Mouse (Mus musculus) urinary bladder, adult 2 months (tissue): Measurements from ENCODE around the gene Uchl4. TPM values are rescaled to one million over a fixed set of nuclear protein-coding genes. Genes with fewer than 3 reads are reported as not detected.
A peak's percentile ranks its signal among the peaks of the same experiment; 100 is the strongest.
"Not testable (repeated sequence)": the region's sequence is repeated elsewhere in the genome, so short reads cannot be mapped to it uniquely, and the experiment has no call there.

ENCODE experiments used
- DNase-seq: peaks from one replicate; pipeline ENCODE4 v3.0.0; 2022; ENCODE audit warnings: low spot score
- polyA plus RNA-seq: library from polyadenylated mRNA; depleted of rRNA; stranded (reverse); fragments of >200 nt; gene quantifications from 2 replicates; pipeline ENCODE4 v1.2.3, GENCODE M21; 2012

Uchl4 gene
- polyA plus RNA-seq, 1 experiment = 0.39 TPM

GRCm38 (mm10) chr9:64231171-64231570, 3.8 kb upstream of the Uchl4 start:
- no peak for DNase-seq

- no peak for DNase-seq
Observed at GRCm38 (mm10) chr9:64231674-64232073, 3.3 kb upstream of the Uchl4 start.

GRCm38 (mm10) chr9:64232257-64232957, 2.6 kb upstream of the Uchl4 start:
- no peak for DNase-seq

GRCm38 (mm10) chr9:64233656-64234055, 1.3 kb upstream of the Uchl4 start:
- DNase-seq = no peak

GRCm38 (mm10) chr9:64236056-64236455, 1.1 kb downstream of the Uchl4 start:
- no peak for DNase-seq

GRCm38 (mm10) chr9:64240116-64240515, 5.1 kb downstream of the Uchl4 start:
- no peak for DNase-seq

GRCm38 (mm10) chr9:64240681-64241080, 5.7 kb downstream of the Uchl4 start:
- DNase-seq = no peak

GRCm38 (mm10) chr9:64242381-64242831, 7.4 kb downstream of the Uchl4 start:
- DNase-seq = no peak

GRCm38 (mm10) chr9:64249371-64249770, 14.4 kb downstream of the Uchl4 start:
- DNase-seq = no peak

- no peak for DNase-seq
Observed at GRCm38 (mm10) chr9:64250111-64250730, 15.2 kb downstream of the Uchl4 start.

GRCm38 (mm10) chr9:64252591-64253020, 17.6 kb downstream of the Uchl4 start:
- DNase-seq = no peak

- peak; percentile 97 for DNase-seq
Observed at GRCm38 (mm10) chr9:64253021-64253904, 18.3 kb downstream of the Uchl4 start, which contains the start of gene Map2k1. Gene Map2k1 (minus strand): TSS chr9:64253631.

- no peak for DNase-seq
Observed at GRCm38 (mm10) chr9:64255422-64255821, 20.4 kb downstream of the Uchl4 start.

- DNase-seq = no peak
Observed at GRCm38 (mm10) chr9:64256204-64256603, 21.2 kb downstream of the Uchl4 start.

GRCm38 (mm10) chr9:64259906-64260305, 24.9 kb downstream of the Uchl4 start:
- DNase-seq = no peak

- no peak for DNase-seq
Observed at GRCm38 (mm10) chr9:64261023-64261422, 26.0 kb downstream of the Uchl4 start.

- DNase-seq = no peak
Observed at GRCm38 (mm10) chr9:64264813-64265212, 29.8 kb downstream of the Uchl4 start.

GRCm38 (mm10) chr9:64267231-64267630, 32.2 kb downstream of the Uchl4 start:
- DNase-seq = no peak

- no peak for DNase-seq
Observed at GRCm38 (mm10) chr9:64268196-64268595, 33.2 kb downstream of the Uchl4 start.

GRCm38 (mm10) chr9:64268836-64269235, 33.8 kb downstream of the Uchl4 start:
- not testable (repeated sequence) for DNase-seq

- DNase-seq = no peak
Observed at GRCm38 (mm10) chr9:64271249-64271648, 36.2 kb downstream of the Uchl4 start.

GRCm38 (mm10) chr9:64272611-64273010, 37.6 kb downstream of the Uchl4 start:
- DNase-seq = no peak
